Mouse (Mus musculus): Measurements from ENCODE around the gene Cotl1. TPM values are rescaled to one million over a fixed set of nuclear protein-coding genes. Genes with fewer than 3 reads are reported as not detected.

Gene Cotl1
- polyA plus RNA-seq, 1 experiment from 2014 or later: 53.2 TPM

- H3K27me3 ChIP-seq (ENCODE audit: low read depth, poor library complexity, severe bottlenecking): peaks cover 10% of the 10 kb centered on the region; the same call in 1 of the 2 replicates
- 89% methylated on average over 7 of the region's 7 CpGs for WGBS
- H3K9me3 ChIP-seq (replicated peaks): no peaks in the 10 kb centered on the region
- no peak overlapping the region for H3K4me3 ChIP-seq
- H3K27ac ChIP-seq: no peak overlapping the region
- DNase-seq (ENCODE audit: low spot score): no peak
- H3K36me3 ChIP-seq: no peaks in the 10 kb centered on the region
- peaks cover 43% of the 10 kb centered on the region for H3K4me1 ChIP-seq
Observed at GRCm38 (mm10) chr8:119789581-119789980, 50.8 kb downstream of the Cotl1 start.

GRCm38 (mm10) chr8:119788607-119789381 lies 51.5 kb downstream of the Cotl1 start:
- H3K4me1 ChIP-seq: peaks cover 46% of the 10 kb centered on the region
- H3K4me3 ChIP-seq: no peak overlapping the region
- DNase-seq (ENCODE audit: low spot score): no peak
- H3K36me3 ChIP-seq: no peaks in the 10 kb centered on the region
- no peak overlapping the region for H3K27ac ChIP-seq
- 74% methylated on average over 9 of the region's 9 CpGs for WGBS
- H3K9me3 ChIP-seq (replicated peaks): no peaks in the 10 kb centered on the region
- peaks cover 16% of the 10 kb centered on the region for H3K27me3 ChIP-seq (ENCODE audit: low read depth, poor library complexity, severe bottlenecking)

GRCm38 (mm10) chr8:119787341-119787740 lies 53.0 kb downstream of the Cotl1 start:
- 50% methylated on average over 4 of the region's 4 CpGs for WGBS
- Histone ChIP-seq H3K27me3 (ENCODE audit: low read depth, poor library complexity, severe bottlenecking) (peaks cover 19% of the 10 kb centered on the region), H3K4me1 (peaks cover 46% of the 10 kb centered on the region), H3K4me3 (no peak overlapping the region), H3K36me3 (no peaks in the 10 kb centered on the region), H3K9me3 (replicated peaks) (no peaks in the 10 kb centered on the region), H3K27ac (no peak overlapping the region)
- DNase-seq (ENCODE audit: low spot score): no peak

- H3K36me3 ChIP-seq: no peaks in the 10 kb centered on the region
- no peak for DNase-seq (ENCODE audit: low spot score)
- H3K4me1 ChIP-seq: peaks cover 41% of the 10 kb centered on the region
- H3K27ac ChIP-seq: no peak overlapping the region
- peaks cover 19% of the 10 kb centered on the region for H3K27me3 ChIP-seq (ENCODE audit: low read depth, poor library complexity, severe bottlenecking)
- H3K9me3 ChIP-seq (replicated peaks): no peaks in the 10 kb centered on the region
- no peak overlapping the region for H3K4me3 ChIP-seq
- 74% methylated on average over 3 of the region's 3 CpGs for WGBS
Observed at GRCm38 (mm10) chr8:119786871-119787270, 53.5 kb downstream of the Cotl1 start.

GRCm38 (mm10) chr8:119785764-119786405 lies 54.5 kb downstream of the Cotl1 start:
- 53% methylated on average over 18 of the region's 18 CpGs for WGBS

GRCm38 (mm10) chr8:119784676-119785075 lies 55.7 kb downstream of the Cotl1 start:
- 0 out of 2 replicates have a peak overlapping the region, but pooled peaks have one; percentile 11 for H3K27ac ChIP-seq
- WGBS: 75% methylated on average over 7 of the region's 7 CpGs

More at GRCm38 (mm10) chr8:119785764-119786405, 54.5 kb downstream of the Cotl1 start:
- H3K4me1 ChIP-seq: peaks cover 32% of the 10 kb centered on the region
- H3K4me3 ChIP-seq: no peak overlapping the region
- no peaks in the 10 kb centered on the region for H3K36me3 ChIP-seq
- no peak for DNase-seq (ENCODE audit: low spot score)
- H3K27ac ChIP-seq: peak overlapping the region; percentile 37; the same call in 1 of the 2 replicates
- no peaks in the 10 kb centered on the region for H3K9me3 ChIP-seq (replicated peaks)
- H3K27me3 ChIP-seq (ENCODE audit: low read depth, poor library complexity, severe bottlenecking): peaks cover 20% of the 10 kb centered on the region

GRCm38 (mm10) chr8:119784141-119784574 lies 56.2 kb downstream of the Cotl1 start:
- no peak overlapping the region for H3K4me3 ChIP-seq
- H3K9me3 ChIP-seq (replicated peaks): no peaks in the 10 kb centered on the region
- peaks cover 28% of the 10 kb centered on the region for H3K4me1 ChIP-seq
- WGBS: 48% methylated on average over 9 of the region's 9 CpGs
- H3K27me3 ChIP-seq (ENCODE audit: low read depth, poor library complexity, severe bottlenecking): peaks cover 24% of the 10 kb centered on the region
- no peak for DNase-seq (ENCODE audit: low spot score)
- no peak overlapping the region for H3K27ac ChIP-seq
- H3K36me3 ChIP-seq: no peaks in the 10 kb centered on the region

More at GRCm38 (mm10) chr8:119784676-119785075, 55.7 kb downstream of the Cotl1 start:
- DNase-seq (ENCODE audit: low spot score): no peak
- H3K4me3 ChIP-seq: no peak overlapping the region
- H3K36me3 ChIP-seq: no peaks in the 10 kb centered on the region
- peaks cover 24% of the 10 kb centered on the region for H3K27me3 ChIP-seq (ENCODE audit: low read depth, poor library complexity, severe bottlenecking)
- H3K9me3 ChIP-seq (replicated peaks): no peaks in the 10 kb centered on the region
- H3K4me1 ChIP-seq: peaks cover 28% of the 10 kb centered on the region

GRCm38 (mm10) chr8:119783579-119783978 lies 56.8 kb downstream of the Cotl1 start:
- DNase-seq (ENCODE audit: low spot score): no peak
- no peak overlapping the region for H3K4me3 ChIP-seq
- H3K27me3 ChIP-seq (ENCODE audit: low read depth, poor library complexity, severe bottlenecking): peaks cover 24% of the 10 kb centered on the region
- H3K4me1 ChIP-seq: peaks cover 28% of the 10 kb centered on the region
- H3K36me3 ChIP-seq: no peaks in the 10 kb centered on the region
- no peaks in the 10 kb centered on the region for H3K9me3 ChIP-seq (replicated peaks)
- H3K27ac ChIP-seq: no peak overlapping the region
- WGBS: 73% methylated on average over 6 of the region's 6 CpGs

GRCm38 (mm10) chr8:119782715-119783114 lies 57.6 kb downstream of the Cotl1 start:
- no peaks in the 10 kb centered on the region for H3K36me3 ChIP-seq
- no peaks in the 10 kb centered on the region for H3K9me3 ChIP-seq (replicated peaks)
- 10% methylated on average over 5 of the region's 5 CpGs for WGBS
- no peak overlapping the region for H3K4me3 ChIP-seq
- peaks cover 36% of the 10 kb centered on the region for H3K4me1 ChIP-seq
- H3K27me3 ChIP-seq (ENCODE audit: low read depth, poor library complexity, severe bottlenecking): peaks cover 24% of the 10 kb centered on the region
- peak; percentile 79 for DNase-seq (ENCODE audit: low spot score)
- no peak overlapping the region for H3K27ac ChIP-seq

GRCm38 (mm10) chr8:119781086-119781840 lies 59.1 kb downstream of the Cotl1 start:
- Histone ChIP-seq H3K36me3 (no peaks in the 10 kb centered on the region), H3K9me3 (replicated peaks) (no peaks in the 10 kb centered on the region), H3K4me3 (no peak overlapping the region), H3K27me3 (ENCODE audit: low read depth, poor library complexity, severe bottlenecking) (peaks cover 23% of the 10 kb centered on the region), H3K27ac (no peak overlapping the region), H3K4me1 (peaks cover 47% of the 10 kb centered on the region)
- no peak for DNase-seq (ENCODE audit: low spot score)
- 72% methylated on average over 4 of the region's 4 CpGs for WGBS

- H3K4me1 ChIP-seq: peaks cover 40% of the 10 kb centered on the region
- no peak overlapping the region for H3K4me3 ChIP-seq
- WGBS: 80% methylated on average over 9 of the region's 9 CpGs
- H3K36me3 ChIP-seq: no peaks in the 10 kb centered on the region
- DNase-seq (ENCODE audit: low spot score): no peak
- H3K9me3 ChIP-seq (replicated peaks): no peaks in the 10 kb centered on the region
- H3K27me3 ChIP-seq (ENCODE audit: low read depth, poor library complexity, severe bottlenecking): peaks cover 17% of the 10 kb centered on the region
- no peak overlapping the region for H3K27ac ChIP-seq
Observed at GRCm38 (mm10) chr8:119780402-119781049, 59.8 kb downstream of the Cotl1 start.

GRCm38 (mm10) chr8:119779013-119779737 lies 61.2 kb downstream of the Cotl1 start:
- WGBS: 25% methylated on average over 14 of the region's 14 CpGs
- no peaks in the 10 kb centered on the region for H3K36me3 ChIP-seq
- peaks cover 36% of the 10 kb centered on the region for H3K4me1 ChIP-seq
- peak overlapping the region; percentile 64; the same call in 1 of the 2 replicates for H3K4me3 ChIP-seq
- no peaks in the 10 kb centered on the region for H3K9me3 ChIP-seq (replicated peaks)
- H3K27ac ChIP-seq: no peak overlapping the region; the same call in 1 of the 2 replicates
- peaks cover 10% of the 10 kb centered on the region for H3K27me3 ChIP-seq (ENCODE audit: low read depth, poor library complexity, severe bottlenecking)
- DNase-seq (ENCODE audit: low spot score): peak; percentile 79

Data from limb, embryonic 10.5 days (tissue).